Mouse (Mus musculus): ENCODE measurements around the gene Gm11985.

The Gm11985 gene

DNA sequence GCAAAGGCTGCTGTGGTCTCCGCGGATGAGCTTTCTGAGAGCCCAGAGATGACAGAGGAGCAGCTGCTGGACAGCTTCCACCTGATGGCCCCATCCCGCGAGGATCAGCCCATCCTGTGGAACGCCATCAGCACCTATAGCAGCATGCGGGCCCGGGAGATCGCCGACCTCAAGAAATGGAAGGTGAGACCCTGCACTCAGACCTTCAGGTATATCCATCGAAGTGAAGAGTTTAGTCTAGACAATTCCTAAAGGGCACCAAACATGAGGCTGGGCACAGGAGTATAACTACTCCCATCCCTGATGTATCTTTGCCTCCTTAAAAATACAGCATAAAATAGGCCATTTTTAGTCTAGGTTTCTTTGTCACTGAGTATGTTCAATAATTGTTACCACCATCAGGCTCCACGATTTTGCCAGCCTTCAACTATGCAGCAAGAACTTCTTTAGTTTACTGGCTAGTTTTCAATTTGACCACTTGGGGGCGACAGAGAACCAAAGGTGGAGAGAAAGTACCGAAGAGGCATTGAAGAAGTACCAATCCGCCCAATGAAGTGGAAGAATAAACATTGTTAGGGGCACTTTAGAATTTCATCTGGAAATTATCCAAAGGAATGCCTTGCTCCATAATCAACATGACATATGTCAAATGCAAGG, 11.5 kb upstream of the Gm11985 start:
- DNase-seq (ENCODE audit: low read depth): peak; percentile 36

DNA sequence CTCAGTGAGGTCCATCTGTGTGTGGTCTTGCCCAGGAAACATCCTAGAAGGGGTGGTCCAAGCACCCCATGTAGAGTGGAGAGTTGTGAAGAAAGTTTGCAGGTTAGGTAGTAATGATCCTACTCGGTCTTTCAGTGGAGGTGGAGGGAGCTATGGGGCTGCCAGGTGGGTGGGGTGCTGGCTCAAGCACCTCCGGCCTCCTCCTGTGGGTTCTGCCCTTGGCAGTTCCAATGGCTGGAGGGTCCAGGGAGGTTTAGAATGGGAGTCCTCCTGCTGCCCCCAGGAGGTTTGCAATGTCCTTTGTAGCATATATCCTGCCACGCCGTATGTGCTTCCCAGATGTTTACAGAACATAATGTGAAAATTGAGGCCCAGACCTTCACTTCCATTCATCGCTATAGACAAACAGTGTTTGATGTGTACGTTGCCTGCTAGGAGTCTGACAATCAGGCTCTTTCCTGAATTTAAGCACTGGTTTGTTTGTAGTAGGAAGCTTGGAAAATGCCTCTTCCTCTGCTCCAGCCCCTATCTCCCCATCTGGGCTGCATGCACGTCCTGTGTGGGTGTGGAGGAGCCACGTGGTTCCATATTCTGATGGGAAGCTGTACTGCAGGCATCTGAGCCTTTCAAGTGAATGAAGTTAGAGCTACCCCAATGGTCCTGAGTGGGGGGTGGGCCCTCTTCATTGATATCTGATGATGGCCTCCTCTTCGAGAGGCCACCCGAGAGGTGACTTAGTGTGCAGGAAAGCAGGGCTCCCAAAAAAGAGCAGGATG, 10.3 kb upstream of the Gm11985 start:
- DNase-seq (ENCODE audit: low read depth): no peak

DNA sequence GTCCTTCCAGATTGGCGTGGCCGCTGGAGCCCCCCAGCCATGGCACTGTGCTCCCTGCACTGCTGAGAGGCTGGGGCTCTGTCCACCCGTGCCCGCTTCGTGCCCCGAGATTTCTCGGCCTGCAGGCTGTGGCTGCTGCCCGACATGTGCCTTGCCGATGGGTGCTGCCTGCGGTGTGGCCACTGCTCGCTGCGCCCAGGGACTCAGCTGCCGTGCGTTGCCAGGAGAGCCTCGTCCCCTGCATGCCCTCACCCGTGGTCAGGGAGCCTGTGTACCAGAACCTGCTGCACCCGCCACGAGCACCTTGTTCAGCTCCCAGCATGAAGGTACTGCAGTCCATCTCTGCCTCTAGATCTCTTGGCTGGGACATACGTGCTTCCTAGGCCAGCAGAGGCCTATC, 9.6 kb upstream of the Gm11985 start:
- no peak for DNase-seq (ENCODE audit: low read depth)

DNA sequence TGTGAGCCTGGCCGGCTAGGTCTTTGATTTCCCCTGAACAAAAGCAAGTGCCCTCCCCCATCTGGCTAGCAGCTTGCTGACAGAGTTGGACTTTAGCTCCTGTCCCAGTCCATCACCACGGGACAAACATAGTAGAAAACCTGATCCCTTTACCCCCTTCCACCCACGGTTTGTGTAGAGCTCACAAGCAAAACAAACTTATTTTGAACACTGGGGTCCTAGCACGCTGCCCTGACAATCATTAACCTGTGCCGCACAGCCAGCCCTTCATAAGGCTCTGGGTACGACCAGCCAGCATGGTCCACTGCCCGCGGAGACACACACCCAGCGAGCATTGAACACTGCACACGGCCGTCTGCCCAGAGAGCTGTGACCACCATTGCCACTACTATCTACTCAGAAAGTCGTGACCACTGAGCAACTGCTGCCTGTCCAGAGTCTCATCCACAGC, 9.1 kb upstream of the Gm11985 start, which contains the start of gene Igfbp1:
Igfbp1 (plus strand) TSS at position 292 of the 451 bp plus-strand sequence.
- no peak for DNase-seq (ENCODE audit: low read depth)

DNA sequence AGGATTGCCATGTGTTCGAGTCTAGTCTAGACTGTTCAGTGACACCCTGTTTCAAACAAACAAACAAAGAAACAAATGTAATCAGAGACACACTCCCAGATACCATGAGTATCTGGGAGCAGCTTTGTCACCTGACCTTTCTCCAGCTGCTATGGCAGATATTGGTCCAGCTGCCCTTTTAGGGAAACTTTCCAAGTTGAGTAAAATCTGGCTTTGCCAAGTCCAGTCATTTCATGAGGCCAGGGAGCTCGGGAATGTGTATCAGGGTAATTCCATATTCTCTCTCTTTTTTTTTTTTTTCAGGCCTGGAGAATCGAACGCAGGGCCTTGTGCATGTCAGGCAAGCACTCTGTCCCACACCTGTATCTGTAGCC, 6.9 kb upstream of the Gm11985 start:
- DNase-seq (ENCODE audit: low read depth): no peak

DNA sequence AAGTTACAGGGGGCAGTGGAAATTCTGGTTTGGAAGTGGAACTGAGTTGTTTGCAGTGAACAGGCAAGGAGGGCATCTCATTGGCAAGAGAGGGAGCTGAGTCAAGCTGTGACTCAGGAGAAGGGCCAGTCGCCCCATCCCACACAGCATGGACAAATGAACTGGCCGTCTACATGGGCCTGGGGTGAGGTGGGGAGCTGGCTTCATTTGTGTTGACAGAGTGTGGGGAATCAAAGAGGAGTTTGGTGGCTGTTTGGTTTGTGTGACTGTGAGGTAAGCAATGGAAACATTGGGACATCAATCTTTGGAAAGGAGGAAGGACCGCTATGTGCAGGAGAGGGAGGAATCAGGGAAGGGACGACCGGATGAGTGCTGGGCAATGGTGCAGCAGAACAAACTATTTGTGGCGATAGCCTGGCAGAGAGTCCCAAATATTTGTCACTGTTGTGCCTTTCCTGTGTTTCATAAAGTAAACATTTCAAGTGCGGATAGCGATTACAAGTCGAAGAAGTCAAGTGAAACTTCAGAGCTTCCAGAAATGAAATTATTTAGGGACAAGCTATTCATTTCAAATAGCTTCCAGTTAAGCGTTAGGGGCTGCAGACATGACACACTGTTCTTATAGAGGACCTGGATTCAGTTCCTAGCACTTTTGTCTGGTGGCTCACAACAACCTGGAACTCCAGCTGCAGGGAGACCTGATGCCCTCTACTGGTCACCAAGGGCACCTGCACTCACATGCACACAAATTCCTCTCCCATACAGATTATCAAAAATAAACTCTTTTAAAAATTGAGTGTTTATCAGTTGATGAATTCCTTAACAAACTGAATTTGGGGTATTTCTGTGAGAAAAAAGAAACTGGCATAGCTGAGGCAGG, 6.3 kb upstream of the Gm11985 start:
- no peak for DNase-seq (ENCODE audit: low read depth)

DNA sequence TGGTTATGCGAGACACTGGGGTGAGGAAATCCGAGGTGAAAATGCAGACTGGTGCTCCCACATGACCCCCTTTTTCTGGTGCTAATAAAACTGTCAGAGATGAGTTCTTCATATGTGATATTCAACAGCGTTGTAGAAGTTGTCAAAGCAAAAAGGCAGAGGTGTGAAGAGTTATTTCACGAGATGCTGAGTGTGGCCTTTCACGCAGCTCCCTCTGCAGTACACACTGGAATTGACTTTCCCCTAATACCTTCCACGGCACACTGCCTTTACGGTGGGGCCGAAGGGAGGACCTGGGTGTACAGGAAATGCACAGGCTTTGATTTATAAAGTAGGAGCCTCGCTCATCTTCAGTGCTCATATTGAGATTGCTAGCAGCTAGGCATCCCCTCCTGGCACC, 4.8 kb upstream of the Gm11985 start:
- DNase-seq (ENCODE audit: low read depth): no peak

DNA sequence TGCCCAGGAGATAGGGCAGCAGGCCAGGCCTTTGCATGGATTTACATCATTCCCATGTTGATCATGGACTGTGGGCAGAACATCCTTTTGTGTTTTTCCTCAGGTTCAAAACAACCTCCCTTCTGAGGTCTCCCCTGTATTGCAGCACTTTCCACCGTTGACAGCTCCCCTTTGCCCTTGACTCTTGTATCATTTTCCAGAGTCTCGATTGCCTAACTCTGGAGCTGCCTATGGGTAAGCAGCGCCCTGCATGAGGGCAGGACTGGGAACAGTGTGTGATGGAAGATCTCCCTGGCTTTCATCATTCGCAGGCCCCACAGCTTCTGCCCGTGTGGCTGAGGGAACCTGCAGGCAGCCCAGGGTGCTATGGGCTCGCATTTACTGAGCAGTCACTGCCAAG, 4.3 kb upstream of the Gm11985 start:
- no peak for DNase-seq (ENCODE audit: low read depth)

DNA sequence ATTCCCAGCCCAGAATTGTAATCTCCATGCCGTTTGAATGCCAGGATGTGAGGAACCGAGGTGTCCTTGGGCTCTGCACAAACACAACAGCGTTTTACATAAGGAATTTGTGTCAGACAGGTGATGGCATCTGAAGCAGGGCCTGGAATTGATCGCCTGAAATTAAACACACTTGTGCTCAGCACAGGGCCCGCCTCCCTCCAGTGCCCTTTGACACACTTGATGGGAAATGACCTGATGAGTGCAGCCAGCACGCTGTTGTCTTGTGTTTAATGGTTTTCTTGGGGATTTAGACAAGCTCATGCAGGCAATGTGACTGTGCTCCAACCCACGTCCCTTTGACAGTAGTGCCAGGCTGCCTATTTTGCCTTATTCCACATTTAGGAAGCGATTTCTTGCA, 897 bp downstream of the Gm11985 start:
- no peak for DNase-seq (ENCODE audit: low read depth)

DNA sequence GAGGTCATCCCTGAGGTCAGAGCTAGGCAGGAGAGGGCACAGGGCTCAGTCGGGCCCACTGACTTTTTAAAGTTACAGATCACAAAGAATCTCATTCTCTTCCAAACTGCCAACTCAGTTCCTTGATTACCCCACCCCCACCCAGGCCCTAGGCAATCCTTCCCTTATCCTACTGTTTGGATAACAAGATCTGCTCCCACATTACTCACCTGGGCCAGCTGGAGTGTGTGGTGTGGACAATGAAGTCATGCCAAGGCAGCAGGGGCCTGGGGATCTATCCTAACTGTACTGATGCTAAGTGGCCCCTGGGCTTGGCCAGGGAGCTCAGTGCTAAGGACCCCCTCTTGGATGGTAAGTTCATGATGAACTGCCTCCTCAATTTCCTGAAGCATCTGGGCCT, 3.9 kb downstream of the Gm11985 start:
- no peak for DNase-seq (ENCODE audit: low read depth)

DNA sequence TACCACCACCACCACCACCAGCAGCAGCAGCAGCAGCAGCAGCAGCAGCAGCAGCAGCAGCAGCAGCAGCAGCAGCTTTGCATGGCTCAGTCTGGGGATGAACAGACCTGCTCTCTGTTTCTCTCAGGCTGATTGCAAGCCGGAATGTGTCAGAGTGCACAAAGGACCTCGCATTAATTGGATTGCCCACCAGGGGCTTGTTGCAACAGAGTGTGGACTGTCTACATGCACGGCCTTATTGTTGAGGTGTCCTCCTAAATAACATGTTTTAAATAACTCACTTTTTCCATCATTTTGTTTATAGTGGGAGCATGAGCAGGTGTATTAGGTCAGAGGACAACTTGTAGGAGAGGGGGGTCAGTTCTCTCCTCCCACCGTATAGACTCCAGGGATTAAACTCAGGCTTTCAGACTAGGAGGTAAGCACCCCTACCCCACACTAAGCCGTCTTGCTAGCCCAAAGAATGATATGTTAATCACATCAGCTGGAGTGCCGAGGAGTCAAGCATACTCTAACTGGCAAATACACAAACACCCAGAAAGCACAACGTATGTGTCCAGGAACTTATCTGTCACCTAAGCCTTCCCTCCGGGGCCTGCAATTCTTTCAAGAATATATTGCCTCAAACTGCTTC, 5.8 kb downstream of the Gm11985 start:
- DNase-seq (ENCODE audit: low read depth): no peak

DNA sequence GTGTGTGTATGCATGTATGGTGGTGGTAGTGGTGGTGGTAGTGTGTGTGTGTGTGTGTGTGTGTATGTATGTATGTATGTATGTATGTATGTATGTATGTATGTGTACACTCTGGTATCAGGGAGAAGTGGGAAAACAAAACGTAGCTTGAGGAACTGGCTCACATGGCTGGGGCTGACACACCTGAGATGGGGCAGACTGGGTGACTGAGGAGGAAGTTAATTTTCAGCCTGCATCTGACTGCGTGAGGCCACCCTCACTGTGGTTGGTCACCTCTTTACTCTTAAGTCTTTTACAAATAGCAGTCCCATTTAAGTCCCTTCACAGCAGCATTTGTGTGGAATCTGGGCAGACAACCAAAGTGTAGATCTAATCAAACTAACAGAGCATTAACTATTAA, 9.1 kb downstream of the Gm11985 start:
- DNase-seq (ENCODE audit: low read depth): no peak

DNA sequence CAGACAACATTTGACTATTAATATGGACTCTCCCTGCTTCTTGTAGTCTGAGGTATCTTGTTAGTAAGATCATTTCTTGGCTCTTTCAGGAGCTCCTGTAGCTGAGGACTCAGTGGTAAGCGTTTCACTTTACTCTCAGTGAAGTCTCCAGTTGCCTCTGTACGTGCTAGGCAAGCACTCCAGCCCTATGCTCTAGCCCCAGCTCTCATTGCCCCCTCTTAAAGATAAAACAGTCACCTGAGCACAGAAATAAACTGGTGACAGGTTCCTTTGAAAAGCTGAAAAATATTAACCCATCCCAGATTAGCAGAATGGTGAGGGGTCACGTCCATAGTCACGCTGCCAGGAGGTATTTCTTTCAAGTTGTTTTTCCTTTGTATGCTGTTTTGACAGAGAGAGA, 9.6 kb downstream of the Gm11985 start:
- DNase-seq (ENCODE audit: low read depth): no peak

DNA sequence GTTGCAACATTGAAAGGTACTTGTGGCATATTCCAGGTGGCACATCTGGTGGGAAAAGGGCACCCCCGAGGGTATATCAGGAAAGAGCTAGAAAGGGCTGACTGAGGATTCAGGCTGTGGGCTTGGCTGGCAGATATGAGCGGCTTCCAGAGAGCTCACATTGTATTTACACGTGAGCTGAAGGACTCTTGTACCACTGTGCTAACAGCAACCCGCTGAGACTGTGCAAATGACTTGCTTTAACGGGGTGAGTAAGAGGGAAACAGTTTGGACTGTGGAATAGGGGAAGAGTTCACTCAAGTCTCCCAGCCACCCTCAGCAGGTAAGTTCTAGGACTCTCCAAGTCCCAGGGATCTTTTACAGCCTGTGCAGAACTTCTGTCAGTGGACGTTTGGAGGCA, 14.7 kb downstream of the Gm11985 start:
- no peak for DNase-seq (ENCODE audit: low read depth)

DNA sequence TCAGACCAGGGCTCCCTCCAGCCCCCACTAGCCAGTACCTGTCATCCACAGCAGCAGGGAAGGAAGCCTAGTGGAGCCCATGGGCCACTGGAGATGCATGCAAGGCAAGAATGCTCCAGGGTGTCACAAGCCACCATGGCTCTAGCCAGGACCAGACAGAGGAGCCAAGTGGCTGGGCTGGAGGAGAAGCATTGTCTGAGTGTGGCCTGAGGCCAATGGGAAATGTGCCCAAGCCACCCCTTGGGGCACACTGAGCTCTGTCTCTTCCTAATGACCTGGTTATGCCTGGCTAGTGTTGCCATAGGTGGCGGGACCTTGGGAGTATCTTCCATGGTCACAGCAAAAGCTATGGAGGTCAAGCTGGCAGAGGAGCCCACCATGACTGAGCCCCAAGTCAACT, 18.7 kb downstream of the Gm11985 start:
- no peak for DNase-seq (ENCODE audit: low read depth)

DNA sequence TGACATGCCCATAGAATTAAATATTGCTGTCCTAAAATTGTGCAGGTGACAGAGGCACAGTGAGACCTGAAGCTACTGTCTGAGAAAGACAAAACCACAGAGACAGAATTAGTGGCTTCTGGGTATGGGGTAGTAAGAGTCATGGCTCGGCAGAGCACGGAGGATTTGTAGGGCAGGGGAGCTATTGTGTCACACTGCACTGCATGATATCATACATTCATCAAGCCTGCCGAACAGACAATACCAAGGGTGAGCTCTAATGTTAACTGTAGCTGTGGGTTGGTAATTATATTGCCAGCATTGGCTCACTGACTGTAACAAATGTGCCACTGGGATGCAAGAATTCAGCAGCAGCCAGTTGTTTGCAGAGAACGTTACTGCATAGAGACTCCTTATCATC, 24.0 kb downstream of the Gm11985 start:
- no peak for DNase-seq (ENCODE audit: low read depth)

DNA sequence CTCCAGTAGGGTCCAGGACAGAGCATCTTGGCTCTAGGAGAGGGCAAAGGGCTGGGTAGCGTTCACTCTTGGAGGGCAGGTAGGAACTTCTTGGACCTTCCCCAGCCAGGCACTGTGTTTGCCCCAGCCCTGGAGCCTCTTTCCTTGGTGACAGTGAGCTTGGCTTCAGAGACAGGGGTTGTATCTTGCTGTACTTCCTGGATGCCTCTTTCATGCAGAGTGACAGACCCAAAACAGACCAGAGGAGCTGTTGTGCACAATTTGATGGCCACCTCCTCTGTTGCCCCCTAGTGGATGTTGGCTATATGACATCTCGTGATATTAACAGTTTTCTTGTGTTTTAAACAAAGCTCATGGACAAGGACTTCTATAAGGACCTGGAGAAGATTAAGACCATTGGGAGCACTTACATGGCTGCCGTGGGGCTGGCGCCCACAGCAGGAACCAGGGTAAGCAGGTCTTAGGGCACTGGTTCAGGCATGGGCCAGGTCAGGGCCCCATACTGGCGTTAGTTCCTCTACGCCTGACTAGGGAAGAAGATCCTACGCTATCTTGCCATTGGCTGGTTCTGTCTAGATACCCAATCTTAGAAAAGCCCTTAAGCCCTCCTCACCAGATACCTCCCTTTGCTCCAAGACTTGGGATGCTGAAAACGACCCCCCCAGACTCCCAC, 26.7 kb downstream of the Gm11985 start:
- peak; percentile 72 for DNase-seq (ENCODE audit: low read depth)

DNA sequence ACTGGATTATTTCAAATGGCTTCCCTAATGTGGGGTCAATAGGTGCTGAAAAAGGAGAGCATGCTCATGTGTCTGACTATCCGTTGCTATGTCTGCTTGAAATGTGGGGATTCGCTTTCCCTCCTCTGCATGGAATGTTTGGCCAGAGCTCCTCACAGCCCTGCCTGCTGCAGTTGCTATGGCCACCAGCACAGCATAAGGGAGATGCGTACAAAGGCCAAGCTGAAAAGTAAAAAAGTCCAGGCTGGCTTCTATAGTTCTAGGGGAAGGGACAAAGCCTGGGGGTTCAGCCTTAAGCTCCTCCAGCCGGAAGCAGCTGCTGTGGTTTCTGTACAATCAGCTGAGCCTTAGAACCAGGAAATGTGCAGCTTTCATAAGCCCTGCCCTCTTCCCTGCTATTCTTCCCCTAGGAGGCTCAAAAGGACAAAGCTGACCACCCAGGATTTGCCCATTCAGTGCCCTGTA, 27.7 kb downstream of the Gm11985 start:
- DNase-seq (ENCODE audit: low read depth): peak; percentile 10

DNA sequence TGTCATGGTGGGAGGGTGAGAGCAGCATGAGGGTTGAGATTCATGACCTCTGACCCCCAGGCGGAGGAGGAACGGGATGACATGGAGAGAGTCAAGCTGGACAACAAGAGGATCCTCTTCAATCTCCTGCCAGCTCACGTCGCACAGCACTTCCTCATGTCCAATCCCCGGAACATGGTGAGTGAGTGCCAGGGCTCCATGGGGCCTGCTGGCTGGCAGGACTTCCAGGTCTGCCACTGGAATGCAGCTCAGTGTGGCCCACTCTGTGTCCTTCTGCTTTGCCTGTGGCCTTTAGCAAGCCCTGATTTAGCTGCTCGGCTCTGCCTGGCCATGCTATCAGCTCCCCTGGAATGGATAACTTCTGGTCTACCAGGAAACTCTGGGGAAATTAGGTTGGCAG, 28.2 kb downstream of the Gm11985 start:
- no peak for DNase-seq (ENCODE audit: low read depth)

DNA sequence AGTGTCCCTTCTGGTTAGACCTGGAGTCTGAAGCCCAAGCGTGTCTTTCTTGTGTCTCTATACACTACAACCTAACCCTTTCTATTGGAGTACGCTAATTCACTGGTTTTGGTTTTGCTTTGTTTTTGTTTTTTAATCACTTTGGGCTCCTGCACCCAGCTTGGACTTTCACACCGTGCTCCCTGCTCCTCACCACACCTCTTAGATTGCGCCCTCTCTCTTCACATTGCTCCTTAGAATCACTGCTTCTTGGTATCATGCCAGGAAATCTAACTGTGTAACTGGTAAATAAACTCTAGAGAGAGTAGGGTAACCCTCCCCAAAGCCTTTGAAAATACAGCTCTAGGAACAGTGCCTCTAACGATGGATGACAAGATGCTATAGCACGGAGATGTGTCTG, 30.2 kb downstream of the Gm11985 start:
- no peak for DNase-seq (ENCODE audit: low read depth)

DNA sequence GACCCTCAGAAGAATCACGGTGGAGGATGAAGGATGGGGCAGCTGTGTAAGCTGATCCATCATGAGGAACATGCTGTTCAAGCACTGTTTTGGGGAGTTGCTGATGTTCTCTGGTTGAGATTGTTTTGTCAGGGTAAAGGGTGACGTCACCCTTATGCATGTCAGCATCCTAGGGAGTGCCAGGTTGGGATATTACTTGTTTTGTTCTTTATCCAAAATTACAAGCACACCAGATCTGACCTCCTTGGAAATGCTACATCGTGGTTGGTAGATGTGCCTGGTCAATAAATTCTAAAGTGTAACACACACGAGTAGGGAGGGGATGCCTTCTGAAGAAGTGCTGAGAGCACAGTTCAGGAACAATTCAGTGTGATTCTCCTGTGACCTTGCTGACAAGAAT, 31.9 kb downstream of the Gm11985 start:
- no peak for DNase-seq (ENCODE audit: low read depth)

DNA sequence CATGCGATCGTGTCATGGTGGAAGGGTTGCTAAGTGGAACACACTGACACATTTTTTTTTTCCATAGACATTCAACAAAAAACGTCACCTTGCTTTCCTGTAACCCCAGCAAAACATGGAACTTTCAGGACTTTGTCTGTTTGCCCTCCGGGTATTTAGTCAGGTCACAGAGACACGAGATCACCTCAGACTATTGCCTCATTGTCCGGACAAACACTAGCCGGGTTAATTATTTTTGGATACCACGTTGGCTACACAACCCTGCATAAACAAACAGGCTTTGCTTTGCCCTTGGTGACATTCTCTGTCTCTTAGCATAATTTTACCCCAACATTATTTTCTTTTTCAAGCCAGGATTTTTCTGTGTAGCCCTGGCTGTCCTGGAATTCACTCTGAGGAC, 35.3 kb downstream of the Gm11985 start:
- no peak for DNase-seq (ENCODE audit: low read depth)

Data from naive thymus-derived CD4-positive, alpha-beta T cell, adult 2 months (primary cell).